Mouse (Mus musculus): ENCODE results near the gene Cd46. TPM values are rescaled to one million over a fixed set of nuclear protein-coding genes. Genes with fewer than 3 reads are reported as not detected.

Gene Cd46
- polyA plus RNA-seq, 1 experiment from 2014 or later, result 0.51 TPM

- Histone ChIP-seq H3K9me3 (no peaks in the 10 kb centered on the region), H3K27me3 (no peaks in the 10 kb centered on the region), H3K4me3 (no peak overlapping the region), H3K36me3 (no peaks in the 10 kb centered on the region), H3K4me2 (no peak overlapping the region), H3K4me1 (no peaks in the 10 kb centered on the region), H3K9ac (no peak overlapping the region), H3K27ac (no peak overlapping the region)
- 78% methylated on average over 4 of the region's 4 CpGs for WGBS
- ATAC-seq (ENCODE audit: insufficient number of reproducible peaks, low FRiP score, low TSS enrichment, low read depth), result no peak
Measured at GRCm38 (mm10) chr1:195017626-195018025, 74.4 kb downstream of the Cd46 start.

- H3K27me3 ChIP-seq, result no peaks in the 10 kb centered on the region
- no peak overlapping the region for H3K4me2 ChIP-seq
- H3K36me3 ChIP-seq, result no peaks in the 10 kb centered on the region
- H3K9me3 ChIP-seq, result no peaks in the 10 kb centered on the region
- H3K4me3 ChIP-seq, result no peak overlapping the region
- H3K4me1 ChIP-seq, result no peaks in the 10 kb centered on the region
- H3K27ac ChIP-seq, result no peak overlapping the region
- 68% methylated on average over 11 of the region's 11 CpGs for WGBS
- no peak overlapping the region for H3K9ac ChIP-seq
- ATAC-seq (ENCODE audit: insufficient number of reproducible peaks, low FRiP score, low TSS enrichment, low read depth), result no peak
Measured at GRCm38 (mm10) chr1:195016811-195017501, 75.1 kb downstream of the Cd46 start.

GRCm38 (mm10) chr1:195015281-195015680 is 76.8 kb downstream of the Cd46 start:
- Histone ChIP-seq H3K4me3 (no peak overlapping the region), H3K27me3 (no peaks in the 10 kb centered on the region), H3K4me2 (no peak overlapping the region), H3K36me3 (no peaks in the 10 kb centered on the region), H3K27ac (no peak overlapping the region), H3K9ac (no peak overlapping the region), H3K9me3 (no peaks in the 10 kb centered on the region), H3K4me1 (no peaks in the 10 kb centered on the region)
- ATAC-seq (ENCODE audit: insufficient number of reproducible peaks, low FRiP score, low TSS enrichment, low read depth), result no peak
- 85% methylated on average over 1 of the region's 1 CpGs for WGBS

GRCm38 (mm10) chr1:195014201-195014885 is 77.7 kb downstream of the Cd46 start:
- Histone ChIP-seq H3K27ac (no peak overlapping the region), H3K4me3 (no peak overlapping the region), H3K36me3 (no peaks in the 10 kb centered on the region), H3K27me3 (no peaks in the 10 kb centered on the region), H3K9ac (no peak overlapping the region), H3K9me3 (no peaks in the 10 kb centered on the region), H3K4me2 (no peak overlapping the region), H3K4me1 (no peaks in the 10 kb centered on the region)
- 69% methylated on average over 3 of the region's 3 CpGs for WGBS
- ATAC-seq (ENCODE audit: insufficient number of reproducible peaks, low FRiP score, low TSS enrichment, low read depth), result no peak

- H3K36me3 ChIP-seq, result no peaks in the 10 kb centered on the region
- H3K27me3 ChIP-seq, result no peaks in the 10 kb centered on the region
- no peaks in the 10 kb centered on the region for H3K9me3 ChIP-seq
- H3K4me1 ChIP-seq, result no peaks in the 10 kb centered on the region
- WGBS, result 72% methylated on average over 2 of the region's 2 CpGs
- ATAC-seq (ENCODE audit: insufficient number of reproducible peaks, low FRiP score, low TSS enrichment, low read depth), result no peak
- H3K4me2 ChIP-seq, result no peak overlapping the region
- no peak overlapping the region for H3K27ac ChIP-seq
- no peak overlapping the region for H3K9ac ChIP-seq
- no peak overlapping the region for H3K4me3 ChIP-seq
Measured at GRCm38 (mm10) chr1:195012531-195012930, 79.5 kb downstream of the Cd46 start.

- H3K4me3 ChIP-seq, result no peak overlapping the region
- no peaks in the 10 kb centered on the region for H3K9me3 ChIP-seq
- no peak overlapping the region for H3K9ac ChIP-seq
- no peak for ATAC-seq (ENCODE audit: insufficient number of reproducible peaks, low FRiP score, low TSS enrichment, low read depth)
- no peak overlapping the region for H3K4me2 ChIP-seq
- no peaks in the 10 kb centered on the region for H3K36me3 ChIP-seq
- H3K27me3 ChIP-seq, result no peaks in the 10 kb centered on the region
- H3K27ac ChIP-seq, result no peak overlapping the region
- no peaks in the 10 kb centered on the region for H3K4me1 ChIP-seq
Measured at GRCm38 (mm10) chr1:195006267-195006666, 85.8 kb downstream of the Cd46 start.

- Histone ChIP-seq H3K9ac (no peak overlapping the region), H3K4me1 (no peaks in the 10 kb centered on the region), H3K4me2 (no peak overlapping the region), H3K9me3 (no peaks in the 10 kb centered on the region), H3K27me3 (no peaks in the 10 kb centered on the region), H3K36me3 (no peaks in the 10 kb centered on the region), H3K4me3 (no peak overlapping the region), H3K27ac (no peak overlapping the region)
- no peak for ATAC-seq (ENCODE audit: insufficient number of reproducible peaks, low FRiP score, low TSS enrichment, low read depth)
- 72% methylated on average over 1 of the region's 1 CpGs for WGBS
Measured at GRCm38 (mm10) chr1:195004194-195004593, 87.9 kb downstream of the Cd46 start.

GRCm38 (mm10) chr1:195003328-195003727 is 88.7 kb downstream of the Cd46 start:
- H3K4me3 ChIP-seq, result no peak overlapping the region
- 83% methylated on average over 4 of the region's 4 CpGs for WGBS
- no peaks in the 10 kb centered on the region for H3K36me3 ChIP-seq
- H3K27me3 ChIP-seq, result no peaks in the 10 kb centered on the region
- no peaks in the 10 kb centered on the region for H3K4me1 ChIP-seq
- no peak for ATAC-seq (ENCODE audit: insufficient number of reproducible peaks, low FRiP score, low TSS enrichment, low read depth)
- H3K9me3 ChIP-seq, result no peaks in the 10 kb centered on the region
- no peak overlapping the region for H3K27ac ChIP-seq
- H3K9ac ChIP-seq, result no peak overlapping the region
- H3K4me2 ChIP-seq, result no peak overlapping the region

GRCm38 (mm10) chr1:194998396-194998795 is 93.7 kb downstream of the Cd46 start:
- no peak overlapping the region for H3K4me2 ChIP-seq
- H3K9ac ChIP-seq, result no peak overlapping the region
- H3K27me3 ChIP-seq, result no peaks in the 10 kb centered on the region
- no peaks in the 10 kb centered on the region for H3K36me3 ChIP-seq
- no peaks in the 10 kb centered on the region for H3K4me1 ChIP-seq
- ATAC-seq (ENCODE audit: insufficient number of reproducible peaks, low FRiP score, low TSS enrichment, low read depth), result no peak
- no peak overlapping the region for H3K4me3 ChIP-seq
- no peak overlapping the region for H3K27ac ChIP-seq
- WGBS, result 72% methylated on average over 1 of the region's 1 CpGs
- H3K9me3 ChIP-seq, result no peaks in the 10 kb centered on the region

- Histone ChIP-seq H3K27ac (no peak overlapping the region), H3K9ac (no peak overlapping the region), H3K27me3 (no peaks in the 10 kb centered on the region), H3K4me2 (no peak overlapping the region), H3K9me3 (no peaks in the 10 kb centered on the region), H3K4me3 (no peak overlapping the region), H3K36me3 (no peaks in the 10 kb centered on the region), H3K4me1 (no peaks in the 10 kb centered on the region)
- no peak for ATAC-seq (ENCODE audit: insufficient number of reproducible peaks, low FRiP score, low TSS enrichment, low read depth)
- 68% methylated on average over 2 of the region's 2 CpGs for WGBS
Measured at GRCm38 (mm10) chr1:194995196-194995595, 96.9 kb downstream of the Cd46 start.

GRCm38 (mm10) chr1:194994262-194994661 is 97.8 kb downstream of the Cd46 start:
- no peak for ATAC-seq (ENCODE audit: insufficient number of reproducible peaks, low FRiP score, low TSS enrichment, low read depth)
- no peaks in the 10 kb centered on the region for H3K4me1 ChIP-seq
- no peak overlapping the region for H3K9ac ChIP-seq
- H3K27ac ChIP-seq, result no peak overlapping the region
- no peaks in the 10 kb centered on the region for H3K36me3 ChIP-seq
- H3K9me3 ChIP-seq, result no peaks in the 10 kb centered on the region
- no peak overlapping the region for H3K4me2 ChIP-seq
- no peak overlapping the region for H3K4me3 ChIP-seq
- no peaks in the 10 kb centered on the region for H3K27me3 ChIP-seq
- 65% methylated on average over 5 of the region's 5 CpGs for WGBS

- Histone ChIP-seq H3K9me3 (no peaks in the 10 kb centered on the region), H3K27ac (no peak overlapping the region), H3K4me3 (no peak overlapping the region), H3K36me3 (no peaks in the 10 kb centered on the region), H3K9ac (no peak overlapping the region), H3K27me3 (no peaks in the 10 kb centered on the region), H3K4me2 (no peak overlapping the region), H3K4me1 (no peaks in the 10 kb centered on the region)
- ATAC-seq (ENCODE audit: insufficient number of reproducible peaks, low FRiP score, low TSS enrichment, low read depth), result no peak
- 68% methylated on average over 1 of the region's 1 CpGs for WGBS
Measured at GRCm38 (mm10) chr1:194993409-194993988, 98.5 kb downstream of the Cd46 start.
